Mouse (Mus musculus): ENCODE measurements around the gene Zfp830.

Zfp830 gene

DNA sequence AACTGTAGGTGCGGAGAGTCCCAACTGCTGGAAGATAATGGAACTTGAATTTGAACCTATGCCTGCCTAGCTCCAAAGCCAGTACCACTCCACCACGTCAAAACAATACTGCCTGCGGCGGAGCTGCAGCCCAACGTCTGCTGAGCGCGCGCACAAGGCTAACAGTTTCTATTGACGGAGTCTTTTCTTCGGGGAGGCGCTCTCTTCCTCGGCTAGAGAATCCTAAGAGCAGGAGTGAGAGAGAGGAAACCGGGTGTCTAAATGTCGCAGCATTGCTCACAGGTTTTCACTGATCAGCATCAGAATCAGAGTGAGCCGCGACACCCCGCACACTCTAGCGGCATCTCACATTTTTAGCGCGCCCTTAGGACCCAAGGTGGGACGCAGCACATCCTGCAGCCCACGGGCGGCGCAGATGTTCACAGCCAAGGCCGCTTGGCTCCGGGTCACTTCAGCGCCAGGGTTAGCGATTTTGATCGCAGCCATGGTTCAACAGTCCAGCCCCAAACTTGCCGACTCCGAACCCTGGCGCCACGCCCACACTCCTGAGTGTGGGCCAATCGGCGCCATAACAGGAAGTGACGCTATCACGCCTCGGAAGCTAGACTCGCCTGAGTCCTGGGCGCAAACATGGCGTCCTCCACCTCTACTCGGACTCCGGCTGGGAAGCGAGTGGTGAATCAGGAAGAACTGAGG, at the start of gene Zfp830, which contains the start of gene Cct6b:
Zfp830 (plus strand) TSS at position 604 of the 696 bp plus-strand sequence.
Cct6b (minus strand) TSS at position 580 of the 696 bp plus-strand sequence.
- in situ Hi-C loops (cut with MboI; ENCODE audit: unreplicated experiment in 2 of 2): loop anchor here in 1 of 2 experiments (25.0 kb wide), 1 partner anchor 448 kb away; no protein-coding TSS in a partner anchor

DNA sequence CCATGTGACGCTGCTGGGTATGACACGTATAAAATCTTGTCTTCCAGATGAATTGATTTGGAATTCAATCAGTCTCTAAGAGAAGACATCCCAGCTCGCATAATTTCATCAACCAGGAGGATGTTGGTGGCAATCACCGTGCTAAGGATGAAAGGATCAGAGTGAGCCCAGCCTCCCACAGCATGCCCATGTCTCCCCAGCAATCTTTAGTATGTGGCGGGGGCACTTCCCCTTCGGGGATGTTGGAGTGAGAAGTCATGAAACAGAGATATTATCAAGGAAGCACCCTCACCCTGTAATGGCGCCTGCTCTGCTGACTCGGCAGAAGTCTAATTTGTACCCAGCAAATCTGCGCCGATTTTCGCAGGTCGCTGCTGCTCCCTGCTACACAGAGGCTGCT, 44.9 kb upstream of the Zfp830 start:
- in situ Hi-C loops (cut with MboI; ENCODE audit: unreplicated experiment in 2 of 2): no loop called here

DNA sequence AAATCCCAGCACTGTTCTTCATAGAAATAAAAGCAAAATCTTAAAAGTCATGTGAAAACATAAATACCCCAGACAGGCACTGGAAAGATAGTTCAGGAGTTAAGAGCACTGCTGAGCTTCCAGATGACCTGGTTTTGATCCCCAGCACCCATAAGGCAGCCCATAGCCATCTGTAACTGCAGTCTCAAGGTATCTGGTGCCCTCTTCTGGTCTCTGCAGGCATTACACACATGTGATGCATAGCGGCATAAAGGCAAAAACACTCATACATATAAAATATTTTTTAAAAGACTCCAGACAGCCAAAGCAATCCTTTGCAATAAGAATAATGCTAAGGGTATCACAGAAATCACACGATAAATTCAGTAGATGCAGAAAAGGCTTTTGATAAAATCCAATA, 37.3 kb upstream of the Zfp830 start:
- in situ Hi-C loops (cut with MboI; ENCODE audit: unreplicated experiment in 2 of 2): loop anchor here (25.0 kb wide), 2 partner anchors 740 to 1090 kb away; no protein-coding TSS in a partner anchor

DNA sequence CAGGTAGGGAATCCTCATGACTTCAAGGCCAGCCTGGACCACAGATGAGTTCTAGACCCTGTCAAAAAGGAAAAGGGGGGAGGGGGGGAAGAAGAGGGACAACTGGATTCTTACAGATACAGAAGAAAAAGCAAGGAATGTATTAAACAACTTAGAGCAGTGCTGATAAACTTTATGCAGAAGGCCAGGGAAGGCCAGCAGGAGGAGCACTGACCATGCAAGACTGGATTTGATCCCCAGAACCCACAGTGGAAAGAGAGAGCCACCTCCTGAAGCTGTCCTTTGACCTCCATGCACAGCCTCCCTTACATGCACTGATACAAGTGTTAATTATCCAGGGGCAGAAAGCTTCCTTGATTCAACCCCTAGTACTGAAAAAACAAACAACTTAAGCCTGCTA, 29.9 kb upstream of the Zfp830 start:
- in situ Hi-C loops (cut with MboI; ENCODE audit: unreplicated experiment in 2 of 2): loop anchor here (25.0 kb wide), 2 partner anchors 747 to 1097 kb away; no protein-coding TSS in a partner anchor

DNA sequence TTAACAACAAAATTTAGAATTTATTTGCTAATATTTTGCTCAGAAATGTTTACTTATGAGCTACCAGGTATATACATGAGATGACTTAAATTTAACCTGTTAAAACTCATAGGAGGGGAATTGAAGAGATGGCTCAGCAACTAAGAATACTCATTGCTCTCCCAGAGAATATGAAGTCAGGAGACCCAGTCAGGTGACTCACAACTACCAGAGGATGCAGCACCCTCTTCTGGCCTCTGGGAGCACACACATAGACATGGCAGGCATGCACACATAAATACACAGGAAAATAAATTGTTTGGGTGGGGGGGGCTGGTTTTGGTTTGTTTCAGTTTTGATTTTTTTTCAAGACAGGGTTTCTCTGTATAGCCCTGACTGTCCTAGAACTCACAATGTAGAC, 25.1 kb upstream of the Zfp830 start:
- in situ Hi-C loops (cut with MboI; ENCODE audit: unreplicated experiment in 2 of 2): loop anchor here (5.0 to 25.0 kb wide), 3 partner anchors 507 to 1102 kb away; no protein-coding TSS in a partner anchor

DNA sequence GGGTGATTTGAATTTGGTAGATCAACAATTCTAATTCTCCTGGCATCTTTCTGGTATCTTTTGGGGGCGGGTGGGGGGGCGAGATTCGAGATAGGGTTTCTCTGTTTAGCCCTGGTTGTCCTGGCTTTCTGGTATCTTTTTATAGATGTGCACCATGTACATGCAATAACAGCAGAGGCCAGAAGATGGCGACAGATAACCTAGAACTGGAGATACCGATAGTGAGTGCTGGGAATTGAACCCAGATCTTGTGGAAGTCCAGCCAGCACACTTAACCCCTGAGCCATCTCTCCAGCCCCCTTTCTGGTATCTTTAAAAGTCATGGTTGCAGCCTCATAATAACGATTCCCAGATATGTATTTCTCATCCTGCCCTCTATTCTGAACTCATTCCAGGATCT, 18.0 kb upstream of the Zfp830 start:
- in situ Hi-C loops (cut with MboI; ENCODE audit: unreplicated experiment in 2 of 2): loop anchor here (5.0 to 25.0 kb wide), 6 partner anchors 71 to 1109 kb away; partner anchors contain the start of gene Ccl7 (in 1 of the 2)

DNA sequence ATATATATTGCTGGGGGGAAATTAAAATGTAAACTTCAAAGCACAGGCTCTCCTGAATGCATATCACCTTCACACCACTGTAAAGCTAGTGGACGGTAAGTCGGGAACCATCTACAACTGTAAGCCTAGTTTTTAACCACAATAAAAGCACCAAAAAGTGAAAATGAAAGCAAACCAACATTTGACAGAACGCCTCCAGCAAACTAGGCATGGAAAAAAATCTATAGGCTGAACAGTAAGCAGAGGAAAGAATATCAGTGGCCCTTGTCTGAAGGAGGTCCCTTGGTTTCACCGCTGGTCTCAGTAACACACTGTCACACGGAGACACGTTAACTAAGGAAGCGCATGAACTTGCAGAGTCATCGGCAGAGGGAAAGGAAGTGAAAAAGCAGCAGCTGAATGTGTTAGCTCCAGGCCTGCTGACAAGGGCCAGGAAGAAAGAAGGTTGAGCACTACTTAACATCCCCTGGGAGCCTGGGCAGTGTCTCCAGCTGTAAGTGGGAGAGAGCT, 17.2 kb upstream of the Zfp830 start:
- in situ Hi-C loops (cut with MboI; ENCODE audit: unreplicated experiment in 2 of 2): loop anchor here (5.0 to 25.0 kb wide), 6 partner anchors 70 to 1110 kb away; partner anchors contain the start of gene Ccl7 (in 1 of the 2)

DNA sequence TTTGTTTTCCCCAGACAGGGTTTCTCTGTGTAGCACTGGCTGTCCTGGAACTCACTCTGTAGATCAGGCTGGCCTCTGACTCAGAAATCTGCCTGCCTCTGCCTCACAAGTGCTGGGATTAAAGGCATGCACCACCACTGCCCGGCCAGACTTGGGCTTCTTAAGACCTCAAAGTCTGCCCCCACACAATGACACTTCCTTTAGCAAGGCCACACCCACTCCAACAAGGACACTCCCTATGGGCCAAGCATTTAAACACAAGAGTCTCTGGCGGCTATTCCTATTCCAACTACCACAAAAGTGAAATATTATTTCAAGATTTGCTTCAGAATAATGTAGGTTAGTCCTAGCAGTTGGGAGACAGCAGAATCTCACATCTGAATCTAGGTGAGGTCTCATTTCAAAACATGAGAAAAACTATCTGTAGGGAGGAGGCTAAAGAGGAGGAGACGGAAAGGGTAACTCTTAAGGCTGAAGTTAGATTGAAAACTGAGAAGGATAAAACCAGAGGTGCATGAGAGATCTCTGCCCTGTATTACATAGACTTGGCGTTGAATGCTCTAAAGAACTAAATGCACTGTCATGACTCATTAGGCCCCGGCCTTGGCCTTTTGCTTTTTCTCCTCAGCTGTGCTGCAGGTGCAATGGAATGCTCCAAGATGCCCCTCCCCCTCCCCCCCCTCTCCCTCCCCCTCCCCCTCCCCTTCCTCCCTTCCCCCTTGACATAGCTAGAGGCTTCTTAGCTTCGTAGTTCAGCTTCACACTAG, 11.6 kb upstream of the Zfp830 start:
- in situ Hi-C loops (cut with MboI; ENCODE audit: unreplicated experiment in 2 of 2): loop anchor here in 1 of 2 experiments (25.0 kb wide), 1 partner anchor 460 kb away; no protein-coding TSS in a partner anchor

DNA sequence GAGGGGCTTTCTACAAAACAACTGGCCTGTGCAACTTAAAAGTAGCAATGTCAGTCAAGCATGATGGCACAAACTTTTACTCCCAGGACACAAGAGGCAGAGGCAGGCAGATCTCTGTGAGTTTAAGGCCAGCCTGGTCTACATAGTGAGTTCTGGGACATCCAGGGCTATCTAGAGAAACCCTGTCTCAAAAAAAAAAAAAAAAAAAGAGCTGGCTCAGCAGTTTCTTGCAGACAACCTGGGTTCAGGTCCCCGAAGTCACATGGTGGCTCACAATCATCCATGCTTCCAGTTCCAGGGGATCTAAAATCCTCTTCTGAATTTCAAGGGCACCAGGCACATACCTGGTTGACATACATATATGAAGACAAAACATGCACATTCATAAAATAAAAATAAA, 8.2 kb upstream of the Zfp830 start:
- in situ Hi-C loops (cut with MboI; ENCODE audit: unreplicated experiment in 2 of 2): loop anchor here in 1 of 2 experiments (25.0 kb wide), 1 partner anchor 456 kb away; no protein-coding TSS in a partner anchor

DNA sequence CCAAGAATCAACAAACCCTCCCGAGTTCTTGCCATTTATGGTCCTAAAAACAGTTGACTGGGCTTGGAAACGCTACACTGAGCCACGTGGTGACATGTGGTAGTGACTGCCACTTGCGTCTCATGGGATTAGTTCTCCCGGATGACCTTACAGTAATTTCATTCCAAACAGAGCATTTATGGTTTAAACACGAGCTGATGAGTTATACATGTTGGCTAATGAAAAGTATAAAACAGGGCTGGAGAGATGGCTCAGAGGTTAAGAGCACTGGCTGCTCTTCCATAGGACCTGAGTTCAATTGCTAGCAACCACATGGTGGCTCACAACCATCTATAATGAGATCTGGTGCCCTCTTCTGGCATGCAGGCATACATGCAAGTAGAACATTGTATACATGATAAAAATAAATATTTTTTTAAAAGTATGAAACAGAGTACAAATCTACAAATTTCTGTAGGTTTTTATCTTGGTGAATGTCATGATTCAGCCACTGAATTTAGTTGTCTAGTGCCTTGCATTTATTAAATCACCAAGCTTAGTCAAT, 1.8 kb upstream of the Zfp830 start:
- in situ Hi-C loops (cut with MboI; ENCODE audit: unreplicated experiment in 2 of 2): loop anchor here in 1 of 2 experiments (25.0 kb wide), 1 partner anchor 450 kb away; no protein-coding TSS in a partner anchor

DNA sequence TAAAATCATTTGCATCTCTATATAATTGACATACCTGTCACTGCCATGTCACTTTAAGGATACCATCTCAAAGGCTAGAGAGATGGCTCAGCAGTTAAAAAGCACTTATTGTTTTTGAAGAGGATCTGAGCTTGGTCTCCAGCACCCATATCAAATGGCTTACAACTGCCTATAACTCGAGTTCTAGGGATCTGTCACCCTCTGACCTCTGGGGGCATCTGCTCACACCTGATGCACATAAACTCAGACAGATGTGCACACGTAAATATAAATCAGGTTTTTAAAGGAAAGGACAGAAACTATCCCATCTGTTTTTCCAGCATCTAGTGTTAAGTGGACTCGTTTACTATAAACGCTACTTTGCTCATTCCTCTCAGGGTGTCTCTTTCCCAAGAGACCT, 884 bp upstream of the Zfp830 start:
- in situ Hi-C loops (cut with MboI; ENCODE audit: unreplicated experiment in 2 of 2): loop anchor here in 1 of 2 experiments (25.0 kb wide), 1 partner anchor 449 kb away; no protein-coding TSS in a partner anchor

DNA sequence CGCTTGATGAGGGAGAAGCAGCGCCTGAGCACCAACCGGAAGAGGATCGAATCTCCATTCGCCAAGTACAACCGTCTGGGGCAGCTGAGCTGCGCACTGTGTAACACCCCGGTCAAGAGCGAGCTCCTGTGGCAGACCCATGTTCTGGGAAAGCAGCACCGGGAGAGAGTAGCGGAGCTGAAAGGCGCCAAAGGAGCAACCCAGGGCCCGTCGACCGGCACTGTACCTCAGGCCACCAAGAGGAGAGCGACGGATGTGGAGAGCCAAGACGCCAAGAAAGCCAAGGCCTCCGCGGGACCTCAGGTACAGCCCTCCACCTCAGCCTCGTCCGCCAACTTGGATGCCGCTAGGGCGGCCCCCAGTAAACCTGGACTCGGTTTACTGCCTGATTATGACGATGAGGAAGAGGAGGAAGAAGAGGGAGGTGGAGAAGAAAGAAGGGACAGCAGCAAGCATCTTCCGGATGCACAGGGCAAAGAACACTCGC, 336 bp downstream of the Zfp830 start:
- in situ Hi-C loops (cut with MboI; ENCODE audit: unreplicated experiment in 2 of 2): loop anchor here in 1 of 2 experiments (25.0 kb wide), 1 partner anchor 448 kb away; no protein-coding TSS in a partner anchor

DNA sequence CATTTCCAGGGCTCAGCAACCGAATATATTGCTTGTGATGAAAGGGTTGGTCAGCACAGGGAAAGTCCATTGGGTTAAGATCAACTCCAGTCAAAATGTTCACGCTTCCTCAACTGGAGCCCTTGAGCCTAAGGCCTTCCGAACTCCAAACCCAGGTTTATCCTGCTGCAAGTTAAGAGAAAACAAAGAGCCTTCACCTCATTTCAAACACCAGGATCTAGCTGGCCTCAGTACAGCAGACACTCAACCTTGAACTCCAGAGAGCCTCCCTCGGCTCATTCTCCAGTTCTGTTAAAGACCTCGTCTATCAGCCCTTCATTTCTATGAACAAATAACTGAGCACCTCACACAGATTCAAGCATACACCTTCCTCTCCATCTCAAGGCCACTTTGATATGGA, 16.0 kb downstream of the Zfp830 start:
- in situ Hi-C loops (cut with MboI; ENCODE audit: unreplicated experiment in 2 of 2): no loop called here

DNA sequence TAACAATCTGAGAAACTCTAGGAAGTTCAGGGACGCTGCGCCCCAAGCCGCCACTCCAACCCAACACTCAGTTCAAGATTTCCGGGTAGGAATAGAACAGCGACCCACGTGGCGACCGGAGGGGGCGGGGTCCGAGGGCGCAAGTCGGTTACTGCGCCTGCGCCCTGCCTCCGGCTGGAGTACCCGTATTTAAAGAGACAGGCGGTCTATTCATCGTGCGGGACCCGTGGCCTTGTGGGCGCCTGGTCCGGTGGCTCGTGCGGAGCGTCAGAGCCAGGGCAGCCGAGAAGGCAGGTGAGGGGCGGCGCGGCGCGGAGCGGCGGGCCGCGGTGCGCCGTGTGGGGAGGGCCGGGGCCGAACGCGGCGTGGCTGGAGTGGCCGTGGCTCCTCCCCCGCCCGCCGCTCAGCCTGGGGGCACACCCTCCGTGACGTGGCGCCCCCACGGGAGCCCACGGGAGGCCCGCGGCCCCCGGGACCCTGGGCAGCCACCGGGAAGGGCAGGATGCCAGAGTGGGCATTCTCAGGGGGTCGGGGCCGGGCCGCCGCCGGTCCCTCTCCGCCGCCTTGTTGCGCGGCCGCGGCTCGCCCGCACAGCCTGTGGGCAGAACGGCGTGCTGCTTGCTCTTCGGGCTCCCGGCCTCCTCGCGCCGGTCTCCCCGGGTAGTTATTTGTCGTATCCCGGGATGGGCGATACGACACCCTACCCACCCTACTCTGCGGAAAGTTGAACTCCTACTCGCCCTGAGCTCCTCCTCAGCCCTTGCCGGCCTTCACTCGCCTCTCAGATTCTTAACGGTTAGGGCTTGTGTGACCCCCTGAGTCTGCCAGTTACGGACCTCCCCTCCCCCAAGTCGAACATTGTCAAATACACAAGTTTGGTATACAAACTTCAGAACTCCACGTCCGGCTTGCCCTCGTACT, 17.1 kb downstream of the Zfp830 start, which contains the start of gene Lig3:
Lig3 (plus strand) TSS at position 126 of the 921 bp plus-strand sequence.
- in situ Hi-C loops (cut with MboI; ENCODE audit: unreplicated experiment in 2 of 2): no loop called here

DNA sequence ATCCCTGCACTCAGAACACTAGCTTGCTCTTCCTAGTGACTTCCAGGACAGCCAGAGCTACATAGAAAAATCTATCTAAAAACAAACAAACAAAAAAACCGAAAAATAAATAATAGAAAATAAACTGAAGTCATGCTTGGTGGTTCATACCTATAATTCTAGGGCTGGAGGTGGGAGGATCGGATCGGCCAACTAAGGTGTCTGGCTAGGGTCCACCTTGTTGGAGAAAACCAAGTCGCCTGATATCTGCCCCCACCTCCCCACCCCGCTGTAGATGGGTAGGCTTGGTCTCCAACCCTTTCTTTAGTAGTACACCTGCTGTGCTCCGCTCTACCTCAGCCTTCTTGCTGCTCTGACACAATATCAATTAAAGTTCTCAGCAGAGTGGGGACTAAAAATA, 18.1 kb downstream of the Zfp830 start:
- in situ Hi-C loops (cut with MboI; ENCODE audit: unreplicated experiment in 2 of 2): no loop called here

DNA sequence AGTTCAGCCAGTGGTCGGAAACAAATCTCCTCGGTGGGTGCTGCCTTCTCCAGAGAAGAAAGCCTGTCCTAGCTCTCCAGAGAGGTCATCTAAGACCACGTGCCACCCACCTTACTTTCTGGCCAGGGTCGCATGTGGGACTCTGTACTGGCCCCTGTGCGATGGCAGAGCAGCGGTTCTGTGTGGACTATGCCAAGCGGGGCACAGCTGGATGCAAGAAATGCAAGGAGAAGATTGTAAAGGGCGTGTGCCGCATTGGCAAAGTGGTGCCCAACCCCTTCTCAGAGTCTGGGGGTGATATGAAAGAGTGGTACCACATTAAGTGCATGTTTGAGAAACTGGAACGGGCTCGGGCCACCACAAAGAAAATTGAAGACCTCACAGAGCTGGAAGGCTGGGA, 19.3 kb downstream of the Zfp830 start:
- in situ Hi-C loops (cut with MboI; ENCODE audit: unreplicated experiment in 2 of 2): no loop called here

DNA sequence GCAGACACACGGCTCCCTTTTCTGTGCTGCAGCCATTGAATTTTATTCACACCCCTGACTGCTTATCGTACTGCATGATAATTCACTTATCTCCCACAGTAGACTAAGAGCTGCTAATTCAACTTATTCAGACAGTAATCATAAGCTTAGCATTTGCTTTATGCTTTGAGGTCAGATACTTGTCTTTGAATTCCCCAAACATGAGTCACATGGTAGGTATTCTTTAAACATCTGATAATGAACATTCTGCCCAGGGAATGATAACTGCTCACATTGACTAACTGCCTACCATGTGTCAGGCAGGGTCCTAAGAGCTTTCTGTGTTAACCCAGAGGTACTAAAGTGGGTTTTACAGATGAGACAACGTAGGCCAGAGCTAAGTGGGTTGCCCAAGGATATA, 42.5 kb downstream of the Zfp830 start:
- in situ Hi-C loops (cut with MboI; ENCODE audit: unreplicated experiment in 2 of 2): no loop called here

DNA sequence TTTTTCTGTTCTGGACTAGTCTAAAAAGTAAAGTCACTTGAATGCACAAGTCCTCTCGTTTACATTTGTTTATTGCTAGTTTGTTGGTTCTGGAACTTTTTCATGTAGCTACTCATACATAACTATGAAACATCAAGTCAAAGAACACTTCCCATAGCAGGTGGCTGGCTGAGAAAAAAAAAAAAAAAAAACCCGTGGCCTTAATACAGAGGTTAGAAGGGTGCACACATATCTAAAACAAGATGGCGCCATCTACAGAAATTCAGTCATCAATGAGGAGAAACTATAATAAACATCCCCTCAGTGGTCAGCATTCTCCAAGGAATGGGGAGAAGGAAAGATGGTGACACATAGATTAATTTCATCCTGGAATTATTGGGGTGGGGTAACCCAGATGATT, 43.2 kb downstream of the Zfp830 start:
- in situ Hi-C loops (cut with MboI; ENCODE audit: unreplicated experiment in 2 of 2): no loop called here

DNA sequence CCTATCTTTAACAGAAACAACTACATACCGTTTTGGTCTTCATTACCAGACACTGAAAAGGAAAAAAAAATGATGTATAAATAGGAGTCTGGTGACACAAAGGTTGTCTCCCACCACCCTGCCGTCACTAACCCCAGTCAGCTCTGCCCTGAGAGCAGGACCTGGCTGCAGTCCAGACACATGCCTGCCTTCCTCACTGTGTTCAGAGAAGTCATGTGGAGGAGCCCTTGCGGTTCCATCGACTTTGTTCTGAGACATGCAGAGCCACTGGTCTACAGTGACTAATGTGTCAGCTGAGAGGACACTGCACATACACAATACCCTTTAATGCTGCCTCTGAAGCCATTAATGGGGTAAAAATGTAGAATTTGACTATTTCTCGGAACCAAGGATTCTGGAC, 44.3 kb downstream of the Zfp830 start:
- in situ Hi-C loops (cut with MboI; ENCODE audit: unreplicated experiment in 2 of 2): no loop called here
